Mouse (Mus musculus) bone marrow macrophage, adult 2 months (primary cell): ENCODE measurements around the gene Mfsd11. TPM values are rescaled to one million over a fixed set of nuclear protein-coding genes. Genes with fewer than 3 reads are reported as not detected.
"Not testable (repeated sequence)": the region's sequence is repeated elsewhere in the genome, so short reads cannot be mapped to it uniquely, and the experiment has no call there.

ENCODE experiments used
- H3K27ac ChIP-seq: 2 replicates; pipeline ENCODE4 v1.5.1; 2012; ENCODE audit warnings: low read depth, low read length; ENCODE audit not compliant: insufficient read depth
- H3K4me1 ChIP-seq: 2 replicates; pipeline ENCODE4 v1.6.1; 2012; ENCODE audit warnings: low read length; ENCODE audit not compliant: control insufficient read depth, insufficient read depth
- H3K4me3 ChIP-seq: 2 replicates; pipeline ENCODE4 v1.5.1; 2012; ENCODE audit warnings: mild to moderate bottlenecking, low read length, moderate library complexity; ENCODE audit not compliant: insufficient read depth
- CTCF ChIP-seq: IDR thresholded peaks from 2 replicates; pipeline ENCODE4 v1.5.1; 2012; ENCODE audit warnings: low read depth, mild to moderate bottlenecking, low read length, moderate library complexity
- POLR2A ChIP-seq: IDR thresholded peaks from 2 replicates; pipeline ENCODE4 v1.6.1; 2012; ENCODE audit warnings: mild to moderate bottlenecking, low read depth, low read length, borderline replicate concordance
- polyA plus RNA-seq: library from polyadenylated mRNA; stranded (reverse); fragments of >200 nt; gene quantifications from 2 replicates; pipeline ENCODE4 v1.2.4, GENCODE M21; 2012; ENCODE audit not compliant: missing spikeins, insufficient read depth, insufficient read length

The Mfsd11 gene
- polyA plus RNA-seq, 1 experiment, result 108 TPM

DNA sequence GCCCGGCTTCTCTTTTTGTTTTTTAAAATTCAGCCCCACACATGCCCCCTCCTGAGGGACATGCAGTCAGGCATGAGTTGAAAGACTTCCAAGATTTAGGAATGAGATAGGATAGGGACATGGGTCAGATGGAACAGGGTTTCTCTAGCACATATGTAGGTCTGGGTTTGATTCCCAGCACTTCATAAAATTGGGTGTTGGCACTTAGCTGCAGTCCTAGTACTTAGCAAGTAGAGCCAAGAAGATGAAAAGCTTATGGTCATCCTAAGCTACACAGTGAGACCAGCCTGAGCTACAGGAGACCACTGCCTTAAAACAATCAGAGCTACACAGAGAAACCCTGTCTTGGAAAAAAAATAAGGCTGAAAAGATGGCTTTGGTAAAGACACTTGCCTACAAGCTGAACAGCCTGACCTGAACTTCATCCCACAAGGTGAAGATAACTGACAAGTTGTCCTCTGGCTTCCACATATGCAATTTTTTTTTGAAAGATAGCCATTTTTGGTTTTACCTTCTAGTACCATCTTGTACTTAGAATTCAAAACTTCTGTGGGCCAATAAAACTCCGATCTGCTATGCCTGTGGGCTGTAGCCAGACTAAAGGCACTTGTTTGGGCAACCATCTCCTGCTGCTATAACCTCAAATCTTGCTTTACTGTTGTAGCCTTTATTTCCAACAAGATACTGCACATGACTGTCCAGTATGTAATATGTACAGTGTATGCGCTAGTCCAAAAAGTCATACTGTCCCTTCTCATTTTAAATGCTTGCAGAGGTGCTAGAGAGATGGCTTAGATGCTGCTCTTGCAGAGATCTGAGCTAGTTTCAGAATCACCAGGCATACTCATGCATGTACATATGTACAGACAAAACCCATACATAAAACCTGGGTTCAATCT lies 4.8 kb upstream of the Mfsd11 start:
- Histone ChIP-seq H3K4me3 (no peak overlapping the region), H3K27ac (no peak overlapping the region), H3K4me1 (peaks cover 10% of the 10 kb centered on the region; the same call in 1 of the 2 replicates)
- TF ChIP-seq POLR2A, result no peak
- no peak for TF ChIP-seq CTCF

DNA sequence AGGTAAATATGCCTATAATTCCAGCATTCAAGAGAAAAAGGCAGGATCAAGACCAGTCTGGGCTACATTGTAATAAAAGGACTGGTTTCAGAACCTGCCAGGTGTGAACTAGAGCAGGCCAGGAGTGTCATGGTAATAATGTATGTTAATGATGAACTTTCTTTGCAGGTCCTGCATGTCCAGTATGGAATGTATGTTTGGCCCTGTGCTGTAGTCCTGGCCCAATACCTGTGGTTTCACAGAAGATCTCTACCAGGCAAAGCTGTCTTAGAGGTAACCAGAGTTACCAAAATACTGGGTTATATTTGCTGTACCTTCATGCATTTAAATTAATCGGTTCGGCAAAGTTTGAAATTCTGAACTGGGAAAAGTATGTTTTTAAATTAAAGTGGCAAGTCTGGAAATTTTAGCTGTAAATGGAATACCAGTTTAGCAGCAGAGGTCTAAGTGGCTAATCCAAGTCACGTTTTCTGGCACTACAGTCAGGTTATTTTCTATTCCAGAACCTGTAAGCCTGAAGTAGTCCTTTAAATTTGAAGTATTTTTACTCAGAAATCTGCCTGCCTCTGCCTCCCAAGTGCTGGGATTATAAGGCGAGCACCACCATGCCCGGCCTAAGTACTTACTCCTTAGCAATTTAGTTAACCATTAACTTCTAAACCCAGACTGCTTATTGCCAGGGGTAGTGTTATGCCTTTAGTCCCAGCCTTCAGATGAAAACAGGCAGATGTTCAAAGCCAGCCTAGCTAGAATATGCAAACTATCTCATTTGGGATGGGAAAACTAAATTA lies 4.0 kb upstream of the Mfsd11 start:
- Histone ChIP-seq H3K4me3 (no peak overlapping the region), H3K4me1 (peaks cover 10% of the 10 kb centered on the region; the same call in 1 of the 2 replicates), H3K27ac (no peak overlapping the region)
- TF ChIP-seq CTCF (no peak), POLR2A (no peak)

DNA sequence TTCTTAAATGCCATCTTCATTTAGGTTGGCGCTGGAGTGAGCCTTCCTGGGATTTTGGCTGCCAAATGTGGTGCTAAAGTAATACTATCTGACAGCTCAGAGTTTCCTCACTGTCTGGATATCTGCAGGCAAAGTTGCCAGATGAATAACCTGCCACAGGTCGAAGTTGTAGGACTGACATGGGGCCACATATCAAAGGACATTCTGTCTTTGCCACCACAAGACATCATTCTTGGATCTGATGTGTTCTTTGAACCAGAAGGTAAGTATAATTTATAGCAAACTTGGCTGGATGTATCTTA lies 3.4 kb upstream of the Mfsd11 start:
- not testable (repeated sequence) for H3K4me1 ChIP-seq

DNA sequence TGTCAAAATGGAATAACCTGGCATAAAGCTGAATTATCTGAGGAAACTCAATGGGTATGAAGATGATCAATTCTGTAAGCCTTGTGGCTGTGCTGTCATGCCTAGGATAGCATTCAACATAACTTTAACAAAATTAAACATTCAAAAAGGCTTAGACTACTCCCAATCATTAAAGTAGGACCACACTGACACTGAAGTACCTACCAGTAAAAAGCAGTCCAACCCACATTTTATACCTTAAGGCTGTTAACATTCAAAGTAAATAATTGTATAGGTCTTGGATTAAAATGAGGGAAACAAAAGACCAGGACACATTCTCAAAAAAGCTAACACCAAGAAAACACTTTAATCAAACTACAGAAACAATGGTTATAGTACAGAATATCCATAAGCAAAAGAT lies 2.7 kb upstream of the Mfsd11 start:
- peaks cover 10% of the 10 kb centered on the region; the same call in 1 of the 2 replicates for H3K4me1 ChIP-seq
- no peak overlapping the region for H3K27ac ChIP-seq
- no peak overlapping the region for H3K4me3 ChIP-seq
- TF ChIP-seq CTCF, result no peak
- no peak for TF ChIP-seq POLR2A

More for the DNA sequence above, 3.4 kb upstream of the Mfsd11 start:
- H3K27ac ChIP-seq, H3K4me3 ChIP-seq: not testable (repeated sequence)

DNA sequence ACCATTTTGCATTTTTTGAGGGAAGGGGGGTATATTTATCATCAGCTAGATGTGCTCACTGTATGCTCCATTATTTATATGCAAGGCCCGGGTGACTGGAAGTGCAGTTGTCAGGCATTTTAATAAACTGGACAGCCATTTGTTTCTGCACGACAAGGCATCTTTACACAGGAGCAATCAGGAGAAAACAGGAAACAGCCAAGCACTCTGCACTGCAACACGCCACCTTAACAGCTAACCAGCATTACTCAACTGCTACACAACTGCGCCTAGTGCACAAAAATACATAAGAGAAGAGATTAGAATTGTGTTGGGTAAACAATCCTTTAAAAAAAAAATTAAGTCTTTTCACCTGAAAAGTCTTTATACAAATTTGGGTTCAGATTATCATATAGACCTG lies 2.2 kb upstream of the Mfsd11 start:
- Histone ChIP-seq H3K27ac (peak overlapping the region; percentile 33), H3K4me1 (peaks cover 10% of the 10 kb centered on the region; the same call in 1 of the 2 replicates), H3K4me3 (peak overlapping the region; percentile 60)
- TF ChIP-seq CTCF (no peak), POLR2A (no peak)

DNA sequence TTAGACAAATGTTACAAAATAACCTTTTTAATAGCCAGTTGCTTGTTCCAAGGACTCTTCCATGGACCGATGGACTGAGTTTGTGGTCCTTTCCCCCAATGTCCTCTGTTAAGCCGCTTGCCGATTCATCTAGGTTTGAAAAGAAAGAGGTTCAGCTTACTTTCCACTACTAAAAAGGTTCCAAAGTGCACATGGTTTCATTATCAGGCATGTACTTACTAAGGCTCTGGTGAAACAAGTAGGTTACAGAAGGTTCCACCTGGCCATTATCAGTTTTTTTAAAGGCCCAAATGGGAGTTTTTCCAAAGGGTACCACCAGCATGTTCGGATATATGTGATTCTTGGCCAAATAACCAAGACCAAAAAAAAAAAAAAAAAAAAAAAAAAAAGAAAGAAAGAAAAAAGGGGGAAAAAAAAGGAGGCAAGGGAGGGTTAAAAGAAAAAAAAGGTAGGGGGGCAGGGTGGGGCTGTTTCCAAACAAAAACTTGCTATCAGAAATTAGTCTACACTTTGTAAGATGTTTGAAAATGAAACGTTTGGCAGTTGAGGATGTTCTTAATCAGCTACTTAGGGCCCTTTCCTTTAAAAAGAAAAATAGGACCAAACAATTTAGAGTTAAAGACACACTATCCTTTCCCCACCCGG lies 1.3 kb upstream of the Mfsd11 start:
- H3K4me3 ChIP-seq, result peak overlapping the region; percentile 97
- TF ChIP-seq POLR2A (no peak), CTCF (no peak)
- peak overlapping the region; percentile 95 for H3K27ac ChIP-seq
- peaks cover 8% of the 10 kb centered on the region for H3K4me1 ChIP-seq

DNA sequence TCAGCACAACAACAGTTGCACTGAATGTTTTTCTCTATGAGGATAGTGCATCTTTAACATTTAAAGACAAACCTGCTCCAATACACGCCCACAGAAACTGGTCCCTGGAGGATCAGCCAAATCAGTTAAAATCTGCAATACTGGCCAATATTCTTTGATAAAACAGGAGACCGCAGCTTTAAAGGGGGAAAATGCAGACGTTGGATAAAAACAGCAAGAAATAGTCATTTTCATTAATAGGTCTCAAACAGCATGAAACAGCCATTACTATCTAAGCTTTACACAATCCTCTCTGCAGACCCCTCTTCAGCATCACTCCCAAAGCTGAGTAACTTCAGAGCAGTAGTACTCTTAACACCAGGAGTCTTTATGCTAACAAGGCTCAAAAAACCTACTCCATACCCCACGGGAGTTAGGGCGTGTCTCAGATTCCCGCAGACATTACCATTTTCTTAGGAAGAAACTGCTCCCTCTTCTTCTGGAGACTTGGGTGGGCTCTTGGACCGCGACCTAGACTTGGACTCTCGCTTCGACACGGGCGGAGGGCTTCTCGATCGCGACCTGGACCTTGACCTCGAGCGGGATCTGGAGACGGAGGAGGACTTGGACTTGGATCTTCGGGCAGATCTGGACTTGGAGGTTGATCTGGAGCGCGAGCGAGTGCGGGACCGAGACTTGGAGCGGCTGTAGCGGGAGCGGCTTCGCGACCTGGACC lies 507 bp upstream of the Mfsd11 start:
- Histone ChIP-seq H3K4me3 (peak overlapping the region; percentile 97), H3K27ac (peak overlapping the region; percentile 95), H3K4me1 (peaks cover 6% of the 10 kb centered on the region)
- no peak for TF ChIP-seq POLR2A
- no peak for TF ChIP-seq CTCF

DNA sequence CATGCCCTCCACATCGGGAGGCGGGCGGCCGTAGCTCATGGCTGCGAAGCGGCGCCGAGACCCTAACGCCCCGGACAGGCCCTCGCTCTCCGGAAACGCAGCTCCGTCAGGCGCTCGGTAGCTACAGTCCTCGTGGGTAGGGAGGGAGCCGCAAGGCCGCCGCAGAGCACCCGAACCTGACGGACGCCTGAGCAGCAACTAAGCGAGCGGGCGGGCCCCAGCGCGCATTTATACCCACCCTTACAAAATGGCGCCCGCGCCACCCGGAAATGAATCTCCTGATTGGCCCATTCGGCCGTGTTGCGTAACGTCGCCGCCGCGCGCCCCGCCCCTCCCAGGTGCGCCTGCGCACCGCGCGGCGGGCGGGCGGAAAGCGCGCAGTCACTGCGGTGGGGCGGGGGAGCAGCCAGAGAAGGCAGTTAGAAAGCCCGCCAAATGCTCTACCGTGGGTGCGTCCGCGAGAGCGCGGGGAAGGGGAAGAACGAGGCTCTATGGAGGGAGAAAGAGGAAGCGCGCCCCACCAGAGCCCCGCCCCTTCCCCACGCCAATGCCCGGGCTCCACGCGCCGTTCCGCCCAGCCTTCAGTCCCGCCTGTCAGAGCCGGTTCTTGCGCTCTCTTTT lies 761 bp downstream of the Mfsd11 start, which contains the start of gene Srsf2:
Gene Srsf2 (minus strand): TSS at position 204 of the 621 bp plus-strand sequence.
- no peak for TF ChIP-seq CTCF
- TF ChIP-seq POLR2A, result peak; percentile 96
- Histone ChIP-seq H3K4me1 (peaks cover 12% of the 10 kb centered on the region), H3K4me3 (peak within 1 kb of the TSS; percentile 97), H3K27ac (peak within 1 kb of the TSS; percentile 97)

DNA sequence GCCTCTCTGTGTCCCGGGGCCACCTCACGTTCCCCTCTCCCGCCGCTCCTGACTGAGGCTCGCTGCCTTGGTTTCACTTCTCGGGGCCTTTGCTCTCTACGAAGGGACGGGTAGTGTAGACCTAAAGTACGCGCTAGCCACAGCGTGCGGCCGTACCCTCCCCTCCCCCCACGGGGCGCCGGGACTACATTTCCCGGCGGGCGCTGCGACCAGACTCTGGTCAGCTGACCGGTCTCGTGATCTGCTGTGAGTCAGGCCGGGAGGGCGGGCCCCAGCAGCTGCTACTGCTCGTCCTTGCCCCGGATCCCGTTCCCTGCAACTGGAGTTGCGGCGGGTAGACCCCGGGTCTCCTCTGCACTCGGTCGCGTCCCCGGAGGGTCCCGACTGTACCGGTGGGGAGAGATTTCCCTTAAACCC lies 1.3 kb downstream of the Mfsd11 start:
- no peak for TF ChIP-seq CTCF
- peak; percentile 47; the same call in 1 of the 2 replicates for TF ChIP-seq POLR2A

More for the DNA sequence above, 1.3 kb downstream of the Mfsd11 start:
- H3K4me1 ChIP-seq, result peaks cover 12% of the 10 kb centered on the region
- peak overlapping the region; percentile 97 for H3K27ac ChIP-seq
- H3K4me3 ChIP-seq, result peak overlapping the region; percentile 92
